Mouse (Mus musculus) stomach, postnatal 0 days (tissue): ENCODE data around the gene Gm45837. TPM values are rescaled to one million over a fixed set of nuclear protein-coding genes. Genes with fewer than 3 reads are reported as not detected.

Experiments
- ATAC-seq: fragments of 200-750 bp; cut with Nextera tagmentation; 2 replicates; pipeline ENCODE4 v1.8.0; 2017; ENCODE audit not compliant: low FRiP score, low TSS enrichment
- DNase-seq: peaks from one replicate; pipeline ENCODE4 v3.0.0-alpha.2; 2016; ENCODE audit warnings: low spot score
- H3K27ac ChIP-seq: fragments of 300-500 bp; sonication (generic); replicated peaks from 2 replicates; pipeline ENCODE4 v1.5.1; 2014; ENCODE audit warnings: mild to moderate bottlenecking, control low read depth
- H3K27me3 ChIP-seq: fragments of 300-500 bp; sonication (generic); 2 replicates; pipeline ENCODE4 v1.6.1; 2014; ENCODE audit warnings: low read length; ENCODE audit not compliant: control insufficient read depth, insufficient read depth
- H3K36me3 ChIP-seq: fragments of 300-500 bp; sonication (generic); 2 replicates; pipeline ENCODE4 v1.6.1; 2014; ENCODE audit warnings: low read length, mixed read lengths; ENCODE audit not compliant: control insufficient read depth, insufficient read depth
- H3K4me1 ChIP-seq: fragments of 300-500 bp; sonication (generic); replicated peaks from 2 replicates; pipeline ENCODE4 v1.6.1; 2014; ENCODE audit warnings: antibody characterized with exemption; ENCODE audit not compliant: control insufficient read depth, insufficient read depth
- H3K4me2 ChIP-seq: fragments of 300-500 bp; sonication (generic); replicated peaks from 2 replicates; pipeline ENCODE4 v1.6.1; 2014; ENCODE audit warnings: low read depth, mild to moderate bottlenecking, control low read depth, moderate library complexity
- H3K4me3 ChIP-seq: fragments of 300-500 bp; sonication (generic); 2 replicates; pipeline ENCODE4 v1.5.1; 2014; ENCODE audit warnings: low read depth, low read length, control low read depth
- H3K9ac ChIP-seq: fragments of 300-500 bp; sonication (generic); 2 replicates; pipeline ENCODE4 v1.6.1; 2014; ENCODE audit warnings: mild to moderate bottlenecking, low read length, control low read depth, mixed read lengths
- H3K9me3 ChIP-seq: fragments of 300-500 bp; sonication (generic); 2 replicates; pipeline ENCODE4 v1.6.1; 2016; ENCODE audit warnings: low read length; ENCODE audit not compliant: control insufficient read depth
- CTCF ChIP-seq: IDR thresholded peaks from 2 replicates; pipeline ENCODE4 v1.5.1; 2016; ENCODE audit warnings: antibody characterized with exemption, low read depth, mild to moderate bottlenecking, moderate library complexity
- EP300 ChIP-seq: optimal IDR thresholded peaks from 2 replicates; pipeline ENCODE3; 2016; ENCODE audit warnings: antibody characterized with exemption
- WGBS: fragments of 180-500 bp; shearing (Covaris S2); extraction: QIAGEN DNeasy Blood & Tissue Kit; methylation state at CpG from one replicate; pipeline ENCODE4 v1.1.7; 2014; 5-methylcytosine and 5-hydroxymethylcytosine counted together
- polyA plus RNA-seq: library from polyadenylated mRNA; unstranded; fragments of >200 nt; fragmentation: Nextera tagmentation; extraction: Ambion mirVana; gene quantifications from 2 replicates; pipeline ENCODE4 v1.2.1, GENCODE M21; 2015

The Gm45837 gene
- polyA plus RNA-seq, 1 experiment from 2014 or later: 0.24 TPM

- Histone ChIP-seq H3K4me3 (no peak overlapping the region), H3K27me3 (no peaks in the 10 kb centered on the region), H3K4me1 (no peaks in the 10 kb centered on the region), H3K36me3 (no peaks in the 10 kb centered on the region), H3K9me3 (no peaks in the 10 kb centered on the region), H3K9ac (no peak overlapping the region), H3K27ac (no peak overlapping the region), H3K4me2 (no peak overlapping the region)
- 65% methylated on average over 4 of the region's 4 CpGs for WGBS
- no peak for DNase-seq
- no peak for ATAC-seq
- TF ChIP-seq CTCF (no peak), EP300 (no peak)
Observed at GRCm38 (mm10) chr7:101479841-101480240, 69.2 kb downstream of the Gm45837 start.

DNA sequence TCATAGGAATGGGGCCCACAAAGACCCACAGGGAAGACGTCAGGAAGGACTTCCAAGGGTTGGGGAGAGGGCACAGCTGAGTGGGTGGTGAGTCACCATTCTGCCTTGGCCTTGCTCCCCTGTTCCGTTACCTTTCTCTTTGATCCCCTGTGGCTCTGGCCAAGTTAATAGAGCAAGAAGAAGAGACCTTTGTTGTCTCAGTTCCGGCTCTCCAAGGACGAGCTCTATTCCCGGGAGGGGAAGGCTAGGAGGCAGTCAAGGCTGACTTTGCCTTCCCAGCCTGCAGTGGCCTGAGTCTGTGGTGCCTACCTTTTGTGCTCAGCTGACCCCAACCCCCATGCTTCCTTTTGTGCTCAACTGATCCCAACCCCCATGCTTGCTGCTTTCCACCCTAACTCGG lies 70.0 kb downstream of the Gm45837 start:
- no peak for TF ChIP-seq EP300
- TF ChIP-seq CTCF: no peak
- Histone ChIP-seq H3K27me3 (no peaks in the 10 kb centered on the region), H3K27ac (no peak overlapping the region), H3K36me3 (no peaks in the 10 kb centered on the region), H3K9me3 (no peaks in the 10 kb centered on the region), H3K4me2 (no peak overlapping the region), H3K9ac (no peak overlapping the region), H3K4me1 (no peaks in the 10 kb centered on the region), H3K4me3 (no peak overlapping the region)
- WGBS: 59% methylated on average over 5 of the region's 6 CpGs
- ATAC-seq (no peak), DNase-seq (no peak)

- Histone ChIP-seq H3K9me3 (no peaks in the 10 kb centered on the region), H3K36me3 (no peaks in the 10 kb centered on the region), H3K4me3 (no peak overlapping the region), H3K4me1 (no peaks in the 10 kb centered on the region), H3K27ac (no peak overlapping the region), H3K9ac (no peak overlapping the region), H3K4me2 (no peak overlapping the region), H3K27me3 (no peaks in the 10 kb centered on the region)
- ATAC-seq: no peak
- no peak for DNase-seq
- no peak for TF ChIP-seq CTCF
- no peak for TF ChIP-seq EP300
- WGBS: 54% methylated on average over 8 of the region's 8 CpGs
Observed at GRCm38 (mm10) chr7:101481872-101482498, 71.3 kb downstream of the Gm45837 start.

DNA sequence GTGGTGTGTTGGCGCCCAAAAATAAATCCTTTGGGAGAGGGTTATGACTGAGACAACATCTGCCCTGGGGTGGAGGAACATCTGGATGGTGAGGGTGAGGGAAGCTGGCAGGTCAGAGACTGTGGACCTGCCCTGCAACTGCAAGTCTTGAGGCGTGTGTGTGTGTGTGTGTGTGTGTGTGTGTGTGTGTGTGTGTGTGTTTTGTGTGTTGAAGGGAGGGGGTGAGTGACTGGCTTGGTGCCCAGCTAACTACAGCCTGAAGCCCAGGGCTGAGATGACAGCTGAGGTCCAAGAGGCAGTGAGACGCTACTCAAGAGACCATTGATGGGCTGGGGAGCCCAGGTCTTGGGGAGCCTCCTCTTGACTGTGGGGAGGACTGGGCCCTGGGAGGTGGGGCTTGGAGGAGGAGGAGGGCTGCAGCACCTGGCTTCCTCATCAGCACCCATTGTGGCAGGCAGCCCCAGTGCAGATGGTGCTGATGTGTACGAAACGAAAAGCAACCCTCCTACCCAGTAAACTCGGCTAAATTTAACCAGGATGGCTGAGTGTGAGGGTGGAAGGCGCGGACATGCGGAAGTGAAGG lies 71.9 kb downstream of the Gm45837 start:
- WGBS: 64% methylated on average over 9 of the region's 9 CpGs
- H3K36me3 ChIP-seq: no peaks in the 10 kb centered on the region
- no peak overlapping the region for H3K4me2 ChIP-seq
- H3K4me3 ChIP-seq: no peak overlapping the region
- no peak overlapping the region for H3K27ac ChIP-seq
- H3K4me1 ChIP-seq: no peaks in the 10 kb centered on the region
- ATAC-seq: no peak
- DNase-seq: no peak
- H3K27me3 ChIP-seq: no peaks in the 10 kb centered on the region
- no peak overlapping the region for H3K9ac ChIP-seq
- TF ChIP-seq CTCF: no peak
- TF ChIP-seq EP300: no peak
- H3K9me3 ChIP-seq: no peaks in the 10 kb centered on the region

DNA sequence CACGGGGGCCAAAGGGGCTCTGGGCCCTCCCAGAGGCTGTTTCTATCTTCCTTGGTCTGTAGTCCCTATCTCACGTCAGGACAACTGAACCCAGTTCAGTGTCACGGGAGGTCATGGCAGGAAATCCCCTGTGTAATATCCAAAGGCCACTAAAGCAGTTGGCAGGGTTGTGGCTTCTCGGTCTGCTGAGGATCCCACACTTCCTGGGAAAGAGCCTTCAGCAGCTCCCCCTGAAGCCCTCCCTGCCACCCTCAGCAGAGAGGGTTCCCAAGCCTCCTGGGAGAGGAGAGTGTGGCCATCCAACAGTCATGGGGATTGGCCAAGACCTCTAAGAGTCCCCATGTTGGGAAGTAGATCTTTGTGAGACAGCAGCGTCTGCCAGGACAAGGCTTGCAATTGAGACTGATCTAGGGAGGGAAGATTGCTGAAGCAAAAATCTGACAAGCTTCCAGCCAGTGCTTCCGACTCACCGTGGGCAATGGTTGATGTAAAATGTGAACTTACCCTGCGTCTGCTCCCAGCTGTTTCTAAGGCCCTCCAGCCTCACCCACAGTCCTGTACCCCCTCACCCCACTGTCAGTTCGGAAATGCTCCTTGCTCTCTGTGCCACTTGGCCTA lies 72.9 kb downstream of the Gm45837 start:
- no peak overlapping the region for H3K4me3 ChIP-seq
- no peaks in the 10 kb centered on the region for H3K36me3 ChIP-seq
- no peak for TF ChIP-seq CTCF
- H3K27me3 ChIP-seq: no peaks in the 10 kb centered on the region
- DNase-seq (no peak), ATAC-seq (no peak)
- no peaks in the 10 kb centered on the region for H3K4me1 ChIP-seq
- H3K4me2 ChIP-seq: no peak overlapping the region
- no peak overlapping the region for H3K27ac ChIP-seq
- no peak overlapping the region for H3K9ac ChIP-seq
- 61% methylated on average over 9 of the region's 9 CpGs for WGBS
- no peaks in the 10 kb centered on the region for H3K9me3 ChIP-seq

DNA sequence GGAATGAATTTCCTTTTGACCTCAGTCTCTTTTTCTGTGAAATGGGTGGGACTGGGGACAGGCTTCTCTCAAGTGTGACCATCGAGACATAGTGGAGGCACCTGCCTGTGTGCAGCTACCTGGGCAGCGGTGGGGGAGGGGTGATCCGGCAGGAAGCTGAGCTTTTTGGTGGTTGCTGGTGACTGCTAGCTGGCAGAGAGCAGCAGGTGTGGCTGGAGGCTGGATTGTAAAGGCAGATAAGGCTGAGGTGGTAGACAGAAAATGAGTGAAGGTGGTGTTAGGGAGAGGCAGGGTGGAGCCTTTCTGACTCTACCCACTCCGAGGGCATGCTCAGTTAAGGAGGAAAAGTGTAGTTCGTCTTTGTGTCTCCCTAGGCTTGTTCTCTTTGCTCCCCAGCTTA lies 76.4 kb downstream of the Gm45837 start:
- Histone ChIP-seq H3K27me3 (no peaks in the 10 kb centered on the region), H3K36me3 (no peaks in the 10 kb centered on the region), H3K4me1 (no peaks in the 10 kb centered on the region), H3K4me3 (no peak overlapping the region), H3K9me3 (no peaks in the 10 kb centered on the region), H3K27ac (no peak overlapping the region), H3K9ac (no peak overlapping the region), H3K4me2 (no peak overlapping the region)
- ATAC-seq (no peak), DNase-seq (no peak)
- 63% methylated on average over 5 of the region's 5 CpGs for WGBS
- no peak for TF ChIP-seq EP300
- no peak for TF ChIP-seq CTCF
